Mouse (Mus musculus) stomach, postnatal 0 days (tissue): ENCODE results near the gene Rex1bd.

Source experiments
- CTCF ChIP-seq: IDR thresholded peaks from 2 replicates; pipeline ENCODE4 v1.5.1; 2016; ENCODE audit warnings: antibody characterized with exemption, low read depth, mild to moderate bottlenecking, moderate library complexity
- EP300 ChIP-seq: optimal IDR thresholded peaks from 2 replicates; pipeline ENCODE3; 2016; ENCODE audit warnings: antibody characterized with exemption

DNA sequence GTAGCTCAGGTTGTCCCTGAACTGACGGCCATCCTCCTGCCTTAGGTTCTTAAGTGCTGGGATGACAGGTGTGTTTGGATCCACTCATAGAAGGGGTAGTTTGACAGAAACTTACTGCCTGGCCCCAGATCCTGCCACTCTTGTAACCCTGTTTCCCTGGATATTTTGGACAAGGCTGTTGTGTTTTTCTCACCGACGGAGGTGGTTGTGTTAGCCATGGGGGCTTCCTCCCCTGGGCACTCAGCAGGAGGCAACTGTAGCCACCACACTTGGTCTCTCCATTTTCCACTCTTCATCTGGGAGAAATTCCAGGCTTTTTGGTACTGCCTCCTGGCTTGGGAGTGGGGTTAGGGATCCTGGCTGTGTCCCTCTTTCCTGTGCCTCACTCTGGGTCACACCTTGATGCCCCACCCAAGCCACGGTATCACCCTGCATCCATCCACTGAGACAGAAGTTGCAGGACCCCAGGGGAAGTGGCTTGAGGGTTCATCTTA lies 33.5 kb upstream of the Rex1bd start:
- no peak for TF ChIP-seq CTCF
- peak; percentile 54 for TF ChIP-seq EP300
